Mouse (Mus musculus): ENCODE results near the gene Naa38. TPM values are rescaled to one million over a fixed set of nuclear protein-coding genes. Genes with fewer than 3 reads are reported as not detected.
"Not testable (repeated sequence)": the region's sequence is repeated elsewhere in the genome, so short reads cannot be mapped to it uniquely, and the experiment has no call there.

Gene Naa38
- total RNA-seq, 2 experiments from 2014 or later, result 117 to 120 TPM

DNA sequence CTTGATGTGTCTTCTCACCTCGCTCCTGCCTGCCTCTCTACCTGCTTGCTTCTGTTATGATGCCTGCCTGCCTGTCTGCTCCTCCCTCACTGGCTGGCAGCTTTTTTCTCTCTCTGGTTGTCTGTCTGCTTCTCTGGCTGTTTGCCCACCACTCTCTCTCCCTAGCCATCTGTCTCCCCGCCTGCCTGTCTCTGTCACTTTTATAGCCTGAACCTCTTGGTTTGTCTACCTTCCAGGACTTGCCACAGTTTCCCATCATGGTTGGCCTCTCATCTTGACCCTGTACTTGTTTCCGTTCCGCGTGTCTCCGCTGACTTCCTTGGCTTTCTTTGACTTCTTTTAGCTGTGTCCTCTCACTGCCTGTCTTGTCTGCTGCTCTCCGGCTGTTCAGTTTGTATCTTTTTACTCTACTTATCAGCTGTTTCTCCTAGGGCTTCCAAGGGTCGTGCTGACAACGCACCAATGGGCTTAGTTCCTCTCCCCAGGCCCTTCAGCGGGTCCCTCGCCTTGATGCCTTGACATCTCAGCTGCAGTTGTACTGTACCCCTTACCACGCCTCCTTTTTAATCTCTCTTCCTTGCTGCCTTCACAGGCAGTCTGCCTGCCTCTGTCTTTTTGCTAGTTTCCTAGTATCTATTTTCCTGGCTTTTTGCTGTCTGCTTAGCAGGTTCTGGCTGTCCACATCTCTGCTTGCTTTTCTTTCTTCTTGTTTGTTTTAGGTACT is 23.1 kb upstream of the Naa38 start:
- DNase-seq (ENCODE audit: low spot score in 2 of 2), result peak; percentile 59 to 73

DNA sequence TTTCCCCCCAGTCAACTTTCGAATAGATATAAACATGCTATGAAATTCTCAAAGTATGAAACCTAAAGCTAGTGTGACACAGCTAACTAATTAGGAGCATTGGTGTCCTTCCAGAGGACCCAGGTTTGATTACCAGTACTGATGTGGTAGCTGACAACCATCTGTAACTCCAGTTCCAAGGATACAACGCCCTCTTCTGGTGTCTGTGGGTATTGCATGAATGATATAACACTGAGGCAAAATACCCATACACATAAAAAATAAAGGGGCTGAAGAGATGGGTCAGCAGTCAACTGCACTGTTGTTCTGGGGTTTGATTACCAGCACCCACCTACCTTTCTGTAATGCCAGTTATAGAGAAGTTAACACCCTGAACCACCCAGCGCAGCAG is 22.5 kb upstream of the Naa38 start:
- no peak for DNase-seq (ENCODE audit: low spot score in 2 of 2)

DNA sequence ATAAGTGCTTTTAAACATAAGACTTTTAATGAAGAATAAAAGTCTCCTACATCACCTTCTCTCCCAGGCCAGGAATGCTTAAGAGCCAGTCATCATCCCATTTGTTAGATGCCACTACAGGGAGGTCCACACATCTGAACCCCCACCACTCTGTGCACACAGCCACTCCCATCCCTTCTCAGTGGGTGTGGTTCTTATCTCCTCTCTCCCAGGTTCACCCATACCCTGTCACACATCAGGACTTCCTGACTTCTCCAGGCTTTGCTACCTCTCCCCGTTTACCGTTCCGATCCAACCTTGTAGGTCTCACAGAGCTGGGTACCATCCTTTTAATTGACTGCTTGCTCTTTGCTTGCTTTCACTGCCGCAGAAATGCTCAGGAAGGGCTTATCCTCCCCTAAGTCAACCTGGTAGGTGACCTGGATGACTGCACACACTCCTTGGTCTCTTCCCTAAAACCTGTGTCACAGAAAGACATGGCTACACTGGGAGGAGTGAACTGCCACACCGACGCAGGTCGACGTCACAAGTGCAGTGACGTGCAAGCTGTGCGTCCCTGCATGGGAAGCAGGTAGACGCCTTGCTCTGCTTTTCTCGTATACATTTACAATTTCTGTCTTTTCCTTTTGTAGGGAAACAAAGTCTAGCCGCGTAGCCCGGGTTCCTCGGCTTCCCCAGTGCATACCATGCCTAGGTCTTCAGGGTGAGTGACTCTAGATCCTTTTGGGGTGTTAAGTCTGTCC is 21.9 kb upstream of the Naa38 start:
- no peak for DNase-seq (ENCODE audit: low spot score in 2 of 2)

DNA sequence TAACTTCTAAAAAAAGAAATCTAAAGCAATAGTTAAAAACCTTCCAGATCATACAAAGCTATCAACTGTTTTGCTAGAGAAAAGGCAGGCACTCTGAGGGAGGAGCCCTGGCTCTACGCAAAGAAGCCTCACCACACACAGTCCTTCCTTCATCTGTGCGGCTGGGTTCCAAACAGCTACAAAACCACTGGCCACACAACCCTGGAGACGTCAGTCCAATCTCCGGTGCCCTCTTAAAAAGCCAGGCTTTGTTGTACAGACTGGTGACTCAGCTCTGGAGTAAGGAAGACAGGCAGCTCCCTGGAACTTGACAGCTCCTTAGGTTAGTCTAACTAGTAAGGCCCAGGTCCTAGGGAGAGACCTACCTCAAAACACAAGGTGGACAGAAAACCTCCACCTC is 19.6 kb upstream of the Naa38 start:
- DNase-seq (ENCODE audit: low spot score in 2 of 2), result no peak

DNA sequence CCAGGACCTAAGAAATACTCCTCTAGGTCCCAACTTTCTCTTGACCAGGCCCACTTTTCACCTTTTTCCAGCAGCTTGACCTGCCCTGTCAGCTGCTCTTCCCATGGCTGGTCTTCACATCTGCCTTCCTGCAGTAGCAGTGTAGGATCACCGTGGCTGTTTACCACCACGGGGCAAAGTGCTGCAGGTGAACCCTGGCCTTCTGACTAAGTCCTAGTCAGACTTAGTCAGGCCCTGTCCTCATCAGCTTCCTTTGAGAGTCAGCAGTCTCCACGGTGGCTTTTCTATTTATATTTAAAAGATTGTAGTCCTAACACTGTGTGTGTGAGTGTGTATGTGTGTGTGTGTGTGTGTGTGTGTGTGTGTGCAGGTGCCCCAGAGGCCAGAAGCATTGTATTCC is 17.5 kb upstream of the Naa38 start:
- DNase-seq (ENCODE audit: low spot score in 2 of 2), result no peak

DNA sequence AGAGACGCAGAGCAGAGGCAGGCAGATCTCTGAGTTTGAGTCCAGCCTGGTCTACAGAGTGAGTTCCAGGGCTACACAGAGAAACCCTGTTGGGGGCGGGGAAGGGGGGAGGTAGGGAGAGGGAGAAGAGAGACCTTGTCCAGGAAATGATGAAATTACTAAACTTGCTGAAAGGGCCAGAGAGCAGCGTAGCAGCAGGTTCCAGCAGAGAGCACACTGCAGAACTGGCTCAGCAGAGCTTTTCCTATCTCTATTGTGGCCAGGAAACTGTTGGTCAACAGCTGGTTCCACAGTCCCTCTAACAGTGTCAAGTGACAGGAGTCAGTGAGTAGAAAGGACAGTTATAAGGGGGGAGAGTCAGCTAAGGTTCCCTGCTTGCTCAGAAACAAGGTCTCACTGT is 15.7 kb upstream of the Naa38 start:
- no peak for DNase-seq (ENCODE audit: low spot score in 2 of 2)

DNA sequence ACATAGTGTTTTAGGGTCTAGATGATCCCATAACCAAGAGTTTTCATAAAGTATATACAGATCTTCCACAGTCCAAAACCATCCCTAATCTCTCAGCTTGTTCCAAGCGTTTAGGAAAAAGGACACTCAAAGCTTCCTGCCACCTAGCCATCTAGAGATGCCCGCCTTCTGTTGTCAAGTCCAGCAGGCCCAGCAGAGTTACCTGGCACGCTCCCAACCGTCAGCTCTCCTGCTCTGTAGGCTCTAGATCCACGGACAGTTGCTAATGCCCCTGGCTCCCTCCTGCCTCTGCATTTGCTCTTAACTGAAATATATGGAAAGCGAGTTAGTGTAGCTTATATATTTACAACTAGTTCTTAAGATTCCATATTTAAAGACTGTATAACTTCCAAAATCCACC is 13.9 kb upstream of the Naa38 start:
- no peak for DNase-seq (ENCODE audit: low spot score in 2 of 2)

DNA sequence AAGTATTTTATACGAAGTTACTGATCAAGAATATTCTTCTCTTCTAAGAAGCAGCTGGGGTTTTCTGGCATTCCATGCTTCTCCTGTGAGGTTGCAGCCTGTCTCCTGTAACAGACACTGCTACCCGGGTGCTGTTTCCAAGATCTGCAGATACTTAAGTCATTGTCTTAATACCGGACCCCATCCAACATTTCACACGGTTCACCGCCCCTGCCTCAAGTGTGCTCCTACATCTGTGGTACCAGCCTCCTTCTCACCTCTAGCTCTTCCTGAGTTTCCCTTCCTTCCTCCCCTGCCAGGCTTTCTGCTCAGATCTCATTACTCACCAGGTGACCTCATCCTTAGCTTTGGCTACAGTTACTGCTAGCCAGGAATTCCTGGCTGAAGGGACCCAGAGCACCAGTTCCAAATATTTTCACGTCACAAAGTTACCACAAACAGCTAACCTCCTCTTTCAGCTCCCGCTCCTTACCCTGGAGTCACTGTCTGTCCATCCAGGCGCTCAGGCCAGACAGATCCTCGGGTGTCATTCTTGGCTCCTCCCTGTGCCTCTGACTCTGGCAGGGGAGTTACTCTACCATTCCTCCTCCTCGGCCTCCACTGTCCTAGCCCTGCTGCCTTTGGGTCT is 12.7 kb upstream of the Naa38 start:
- DNase-seq (ENCODE audit: low spot score in 2 of 2), result no peak

DNA sequence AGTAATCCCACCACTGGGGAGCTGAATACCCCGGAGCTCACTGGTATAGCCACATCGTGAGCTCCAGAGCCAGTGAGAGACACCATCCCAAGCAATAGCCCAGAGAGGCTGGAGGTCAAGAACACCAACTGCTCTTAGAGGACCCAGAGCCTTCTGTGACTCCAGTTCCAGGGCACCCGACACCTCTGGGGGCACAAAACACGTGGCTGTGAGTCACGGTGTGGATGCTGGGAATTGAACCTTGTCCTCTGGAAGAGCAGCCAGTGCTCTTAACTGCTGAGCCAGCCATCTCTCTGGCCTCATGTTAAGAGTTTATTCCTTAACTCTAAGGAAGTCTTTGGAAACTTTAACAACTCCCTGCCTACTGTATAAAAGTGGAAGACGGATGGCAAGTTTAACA is 10.3 kb upstream of the Naa38 start:
- no peak for DNase-seq (ENCODE audit: low spot score in 2 of 2)

DNA sequence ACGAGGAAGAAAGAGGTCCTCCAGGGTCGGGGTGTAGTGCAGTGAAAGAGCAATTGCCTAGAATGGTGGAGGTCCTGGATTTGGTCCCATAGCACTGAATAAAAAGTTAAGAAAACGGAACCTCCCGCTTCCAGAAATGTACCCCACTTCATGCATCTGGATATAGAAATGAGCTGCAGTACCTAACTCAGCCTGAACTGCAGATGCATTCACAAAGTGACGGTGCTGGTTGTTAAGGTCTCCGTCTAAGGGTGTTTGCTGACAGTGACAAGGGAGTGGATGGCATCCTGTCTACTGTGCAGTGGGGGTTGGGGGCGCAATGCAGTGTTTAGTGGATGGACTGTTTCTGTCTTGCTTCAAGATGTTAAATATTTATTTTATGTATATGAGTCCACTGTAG is 8.5 kb upstream of the Naa38 start:
- no peak for DNase-seq (ENCODE audit: low spot score in 2 of 2)

DNA sequence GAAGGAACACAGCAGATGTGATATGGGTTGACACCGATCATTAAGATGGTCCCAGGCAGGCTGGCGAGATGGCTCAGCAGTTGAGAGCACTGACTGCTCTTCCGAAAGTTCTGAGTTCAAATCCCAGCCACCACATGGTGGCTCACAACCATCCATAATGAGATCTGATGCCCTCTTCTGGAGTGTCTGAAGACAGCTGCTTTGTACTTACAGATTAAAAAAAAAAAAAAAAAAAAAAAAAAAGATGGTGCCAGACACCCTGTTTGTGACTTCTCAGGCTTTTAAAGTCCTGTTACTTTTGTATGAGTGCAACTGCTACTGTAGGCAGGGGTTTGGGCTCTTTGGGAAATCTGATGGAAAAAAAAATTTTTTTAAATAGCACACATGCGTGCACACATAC is 6.6 kb upstream of the Naa38 start:
- no peak for DNase-seq (ENCODE audit: low spot score in 2 of 2)

DNA sequence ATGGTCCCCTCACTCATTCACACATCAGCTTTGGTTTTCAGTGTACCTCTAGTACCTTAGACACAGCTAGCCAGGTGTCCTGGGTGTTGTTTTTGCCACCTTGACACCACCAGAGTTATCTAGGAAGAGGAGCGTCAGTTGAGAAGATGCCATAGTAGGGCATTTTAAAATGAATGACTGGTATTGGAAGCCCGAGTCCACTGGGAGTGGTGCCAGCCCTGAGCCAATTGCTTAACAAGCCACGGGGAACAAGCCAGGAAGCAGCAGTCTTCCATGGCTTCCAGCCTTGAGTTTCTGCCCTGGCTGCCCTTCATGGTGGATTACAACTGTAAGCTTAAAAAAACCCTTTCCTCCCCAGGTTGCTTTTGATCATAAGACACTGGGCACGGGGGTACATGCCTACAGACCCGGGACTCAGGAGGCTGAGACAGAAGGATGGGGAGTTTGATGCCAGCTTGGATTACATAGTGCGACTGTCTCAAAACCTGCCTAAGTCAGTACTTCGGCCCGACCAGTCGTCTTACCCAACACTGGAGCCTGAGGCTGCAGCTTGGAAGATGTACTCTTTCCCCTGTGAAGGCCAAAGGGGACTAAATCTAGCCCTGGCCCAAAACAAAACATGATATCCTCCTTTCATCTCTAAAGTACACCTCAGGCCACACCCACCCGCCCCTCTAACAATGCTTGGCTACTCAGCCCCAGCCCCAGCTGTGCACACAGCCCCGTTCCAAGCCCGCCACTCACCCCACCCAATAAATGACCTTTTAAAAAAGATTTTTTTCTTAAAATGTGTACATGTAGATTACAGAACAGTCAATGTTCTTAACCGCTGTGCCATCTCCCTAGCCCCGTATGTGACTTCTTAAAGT is 5.5 kb upstream of the Naa38 start:
- DNase-seq (ENCODE audit: low spot score in 2 of 2), result peak in 1 of 2 experiments; percentile 44

DNA sequence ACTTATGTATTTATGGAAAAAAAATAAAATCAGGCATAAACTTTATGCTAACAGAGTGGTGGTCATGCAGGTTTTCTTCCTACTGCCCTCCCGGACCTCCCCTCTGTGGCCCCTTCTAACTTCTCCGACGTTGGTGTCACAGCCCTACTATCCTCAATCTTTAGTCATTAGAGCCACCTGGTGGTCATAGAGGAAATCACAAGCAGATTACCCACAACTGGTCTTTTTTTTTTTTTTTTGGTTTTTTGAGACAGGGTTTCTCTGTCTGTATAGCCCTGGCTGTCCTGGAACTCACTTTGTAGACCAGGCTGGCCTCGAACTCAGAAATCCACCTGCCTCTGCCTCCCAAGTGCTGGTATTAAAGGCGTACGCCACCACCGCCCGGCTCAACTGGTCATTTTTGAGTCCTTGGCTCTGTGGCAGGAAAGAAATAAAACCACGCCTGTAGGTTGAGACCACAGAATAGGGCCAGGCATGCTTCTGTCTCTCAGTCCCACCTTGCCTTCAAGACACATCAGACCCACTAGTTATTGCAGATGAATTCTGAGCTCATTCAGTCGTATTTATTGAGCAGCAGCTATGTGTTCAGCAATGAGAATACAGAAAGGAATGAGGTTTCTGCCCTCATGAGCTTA is 4.8 kb upstream of the Naa38 start:
- DNase-seq (ENCODE audit: low spot score in 2 of 2), result peak; percentile 63 to 77

DNA sequence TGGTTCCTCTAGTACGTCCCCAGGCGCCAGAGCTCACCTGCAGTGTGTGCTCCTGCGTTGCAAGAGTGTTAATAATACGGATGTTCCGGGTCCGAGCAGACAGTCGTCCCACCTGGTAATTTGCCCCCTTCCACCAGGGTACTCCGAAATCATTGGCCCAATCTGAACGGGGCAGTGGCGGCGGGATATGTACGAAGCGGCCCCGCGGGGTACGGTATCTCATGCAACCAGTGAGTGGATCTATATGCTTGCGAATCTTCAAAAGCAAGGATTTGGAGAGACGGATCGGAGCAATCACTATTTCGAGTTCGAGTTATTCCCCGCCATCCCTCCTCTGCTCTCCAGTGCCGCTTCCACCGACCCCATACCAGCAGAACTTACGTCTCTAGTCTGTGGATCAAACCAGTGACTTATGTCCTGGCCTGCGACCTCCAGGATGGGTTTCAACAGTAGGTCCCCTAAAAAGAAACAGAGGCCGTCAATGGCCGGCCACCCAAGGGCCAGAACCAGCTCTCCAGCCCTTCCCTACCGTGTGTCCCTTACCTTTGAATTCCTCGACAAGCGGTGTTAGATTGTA is 608 bp upstream of the Naa38 start:
- DNase-seq (ENCODE audit: low spot score in 2 of 2), result not testable (repeated sequence)

DNA sequence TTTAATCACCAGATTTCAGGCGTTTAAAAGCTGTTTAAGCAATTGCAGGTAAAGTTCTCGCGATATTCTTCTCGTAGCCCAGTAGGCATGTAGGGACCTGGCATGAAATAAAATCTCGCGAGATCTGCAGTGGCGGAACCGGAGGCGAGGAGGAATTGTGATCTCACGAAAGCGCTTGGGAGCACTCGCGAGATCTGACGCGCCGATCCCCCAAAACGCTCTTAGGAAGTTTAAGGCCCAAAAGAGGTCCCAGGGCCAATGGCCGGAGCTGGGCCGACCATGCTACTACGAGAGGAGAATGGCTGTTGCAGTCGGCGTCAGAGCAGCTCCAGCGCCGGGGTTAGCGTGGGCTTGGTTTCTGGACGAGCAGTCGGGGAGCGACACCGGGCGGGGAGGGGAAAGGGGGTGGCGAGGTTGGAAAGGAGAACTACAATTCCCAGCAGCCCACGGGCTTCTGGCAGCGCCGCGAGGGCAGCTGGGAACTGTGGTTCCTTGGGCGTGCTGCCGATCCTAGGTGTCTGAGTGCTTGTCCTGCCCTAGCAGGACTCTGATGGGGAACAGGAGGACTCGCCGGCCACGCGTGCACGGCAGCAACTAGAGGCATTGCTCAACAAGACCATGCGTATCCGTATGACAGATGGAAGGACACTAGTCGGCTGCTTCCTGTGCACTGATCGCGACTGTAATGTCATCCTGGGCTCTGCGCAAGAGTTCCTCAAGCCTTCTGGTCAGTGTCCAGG is 517 bp downstream of the Naa38 start:
- peak; percentile 91 to 94 for DNase-seq (ENCODE audit: low spot score in 2 of 2)

DNA sequence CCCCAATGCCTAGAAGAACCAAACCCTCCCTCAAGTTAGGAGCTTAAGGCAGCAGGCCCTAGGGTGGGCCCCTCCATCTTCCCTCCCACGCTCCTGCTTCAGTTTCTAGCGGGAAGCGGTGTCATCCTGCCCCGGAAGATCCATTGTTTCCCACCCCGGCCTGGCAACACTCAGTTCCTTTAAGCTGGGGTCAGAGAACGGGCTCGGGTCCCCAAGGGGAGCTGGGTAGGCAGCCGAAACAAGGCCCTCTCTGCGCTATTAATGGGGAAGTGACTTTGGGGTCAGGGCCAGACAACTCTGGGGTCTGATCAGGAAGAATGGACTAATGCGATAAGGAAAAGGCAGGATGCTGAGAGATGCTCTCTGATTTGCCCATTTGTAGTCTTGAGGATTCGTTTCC is 1.5 kb downstream of the Naa38 start:
- DNase-seq (ENCODE audit: low spot score in 2 of 2), result no peak

DNA sequence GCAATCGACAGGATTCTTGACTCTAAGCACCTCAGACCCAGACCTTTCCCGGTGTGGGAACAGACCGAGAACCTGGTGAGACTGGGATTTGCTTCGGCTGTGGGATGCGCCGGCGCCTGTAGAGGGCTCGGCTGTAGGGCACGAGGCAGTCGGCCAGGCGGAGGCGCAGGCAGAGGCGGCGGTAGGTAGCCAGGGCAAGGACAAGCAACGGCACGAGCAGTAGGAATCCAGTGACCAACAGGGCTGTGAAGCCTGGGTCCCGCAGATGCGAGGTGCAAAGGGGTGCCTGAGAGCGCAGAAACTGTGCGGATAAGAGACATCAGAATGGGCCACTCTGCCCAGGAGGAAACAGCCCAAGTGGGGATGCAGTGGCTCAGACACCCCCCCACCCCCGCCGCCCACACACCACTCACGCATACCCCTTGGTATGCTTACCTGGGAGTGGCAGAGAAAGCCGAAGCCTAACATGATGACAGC is 2.3 kb downstream of the Naa38 start:
- DNase-seq (ENCODE audit: low spot score in 2 of 2), result peak in 1 of 2 experiments; percentile 51

DNA sequence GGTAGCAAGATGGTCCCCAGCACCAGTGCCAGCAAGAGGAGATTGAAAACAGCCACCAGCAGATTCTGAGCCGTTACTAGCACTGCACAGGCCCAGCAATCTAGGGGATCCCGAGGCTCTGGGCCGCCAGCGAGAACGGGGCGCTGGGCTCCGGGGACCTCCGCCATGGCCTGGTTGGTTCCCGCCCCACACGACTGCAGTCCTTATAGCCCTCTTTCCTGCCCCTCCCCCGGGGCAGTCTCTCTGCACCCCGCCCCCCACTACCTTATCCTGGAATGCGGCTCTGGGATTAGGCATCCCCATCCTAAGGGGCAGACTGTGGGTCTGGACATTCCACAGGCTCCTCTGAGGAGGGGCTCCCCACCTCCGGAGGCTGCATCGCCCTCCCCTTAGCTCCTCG is 2.8 kb downstream of the Naa38 start, which contains the start of gene Tmem88:
Tmem88 (minus strand) TSS at position 176 of the 400 bp plus-strand sequence.
- no peak for DNase-seq (ENCODE audit: low spot score in 2 of 2)

DNA sequence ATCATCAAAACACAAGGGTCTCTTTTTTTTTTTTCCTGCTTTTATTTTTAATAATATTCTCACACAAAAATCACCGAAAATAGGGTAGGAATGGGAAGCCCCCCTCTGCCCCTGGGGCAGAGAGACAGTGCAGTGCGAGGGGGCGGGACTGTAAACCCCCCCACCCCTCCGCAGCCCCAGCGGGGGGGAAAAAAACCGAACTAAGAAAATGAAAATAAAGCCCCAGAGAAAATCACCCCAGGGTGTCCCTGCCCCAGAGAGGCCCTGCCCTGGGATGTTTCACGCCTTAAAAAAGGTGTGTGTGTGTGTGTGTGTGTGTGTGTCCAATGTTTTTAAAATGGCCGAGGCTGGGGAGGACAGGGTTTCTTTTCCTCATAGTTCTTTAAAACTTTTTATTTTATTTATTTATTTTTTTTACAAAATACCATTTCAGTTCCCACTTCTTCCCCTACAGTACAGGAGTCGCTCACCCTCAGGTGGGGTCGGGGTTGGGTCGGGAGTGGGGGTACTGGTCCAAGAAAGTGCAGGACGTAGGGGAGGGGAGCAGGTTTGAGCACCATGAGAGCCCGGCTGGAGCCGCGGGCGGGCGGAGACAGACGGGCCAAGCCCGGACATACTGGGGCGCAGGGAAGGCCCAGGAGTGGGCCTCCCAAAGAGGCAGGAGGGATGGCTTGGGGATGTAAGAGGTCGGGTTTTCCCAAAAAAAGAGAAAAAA is 3.4 kb downstream of the Naa38 start:
- DNase-seq (ENCODE audit: low spot score in 2 of 2), result no peak

Measured in left cerebral cortex, adult 18-20 months (tissue).